Mouse (Mus musculus) right cerebral cortex, postnatal 36 days (tissue): ENCODE measurements at regions not wholly inside any gene's neighbourhood (a gene's known extent, or its start where the extent isn't known, plus 50 kb on each side); places are given as distances from the start of the nearest gene placed in this dataset.

Experiments used
- DNase-seq, 2 experiments: peaks; one replicate each; pipeline ENCODE4 v3.0.0; 2022; ENCODE audit warnings: low spot score in 2 of 2, mixed read lengths in 1 of 2

GRCm38 (mm10) chr2:71636590-71636989, 90.0 kb upstream of the Dlx2 start:
- peak in 1 of 2 experiments; percentile 26 for DNase-seq

- DNase-seq: no peak
These were observed 93.7 kb upstream of the Dlx2 start for GRCm38 (mm10) chr2:71640251-71640650.

- peak; percentile 24 to 45 for DNase-seq
These were observed 97.5 kb upstream of the Dlx2 start for GRCm38 (mm10) chr2:71644038-71644470.

GRCm38 (mm10) chr2:71647914-71648497, 97.4 kb upstream of the Itga6 start:
- no peak for DNase-seq

GRCm38 (mm10) chr2:71651662-71652061, 93.8 kb upstream of the Itga6 start:
- no peak for DNase-seq

- peak; percentile 47 to 63 for DNase-seq
These were observed 93.1 kb upstream of the Itga6 start for GRCm38 (mm10) chr2:71652261-71652801.

GRCm38 (mm10) chr2:71654817-71655503, 90.5 kb upstream of the Itga6 start:
- DNase-seq: no peak

GRCm38 (mm10) chr2:71655504-71656390, 89.7 kb upstream of the Itga6 start:
- no peak for DNase-seq

GRCm38 (mm10) chr2:71656611-71657244, 88.7 kb upstream of the Itga6 start:
- no peak for DNase-seq

GRCm38 (mm10) chr2:71661438-71661837, 84.0 kb upstream of the Itga6 start:
- DNase-seq: no peak

GRCm38 (mm10) chr2:71661986-71662385, 83.4 kb upstream of the Itga6 start:
- no peak for DNase-seq

GRCm38 (mm10) chr2:71663453-71663852, 82.0 kb upstream of the Itga6 start:
- no peak for DNase-seq

GRCm38 (mm10) chr2:71666927-71667326, 78.5 kb upstream of the Itga6 start:
- no peak for DNase-seq

- DNase-seq: peak; percentile 22 to 79
These were observed 77.7 kb upstream of the Itga6 start for GRCm38 (mm10) chr2:71667746-71668145.

- no peak for DNase-seq
These were observed 75.1 kb upstream of the Itga6 start for GRCm38 (mm10) chr2:71670228-71670790.

- no peak for DNase-seq
These were observed 74.5 kb upstream of the Itga6 start for GRCm38 (mm10) chr2:71670882-71671281.

GRCm38 (mm10) chr2:71673087-71673920, 72.1 kb upstream of the Itga6 start:
- DNase-seq: no peak

GRCm38 (mm10) chr2:71680746-71681145, 64.7 kb upstream of the Itga6 start:
- no peak for DNase-seq

- DNase-seq: no peak
These were observed 64.3 kb upstream of the Itga6 start for GRCm38 (mm10) chr2:71681148-71681547.

- no peak for DNase-seq
These were observed 62.0 kb upstream of the Itga6 start for GRCm38 (mm10) chr2:71683375-71683774.
